Mouse (Mus musculus) liver, embryonic 13.5 days (tissue): ENCODE results near the gene Ciao2a. TPM values are rescaled to one million over a fixed set of nuclear protein-coding genes. Genes with fewer than 3 reads are reported as not detected.

Experiments used
- ATAC-seq: fragments of 200-750 bp; cut with Nextera tagmentation; 2 replicates; pipeline ENCODE4 v1.8.0; 2017; ENCODE audit warnings: low read depth, mild to moderate bottlenecking, moderate number of reproducible peaks, moderate library complexity
- DNase-seq: peaks from one replicate; pipeline ENCODE4 v3.0.0; 2022
- H3K27ac ChIP-seq: fragments of 300-500 bp; sonication (generic); 2 replicates; pipeline ENCODE4 v1.5.1; 2015; ENCODE audit warnings: moderate library complexity, mild to moderate bottlenecking, inconsistent platforms
- H3K27me3 ChIP-seq: fragments of 300-500 bp; sonication (generic); 2 replicates; pipeline ENCODE4 v1.6.1; 2015; ENCODE audit warnings: mild to moderate bottlenecking, inconsistent platforms
- H3K36me3 ChIP-seq: fragments of 300-500 bp; sonication (generic); 2 replicates; pipeline ENCODE4 v1.6.1; 2015; ENCODE audit warnings: mild to moderate bottlenecking, inconsistent platforms
- H3K4me1 ChIP-seq: fragments of 300-500 bp; sonication (generic); replicated peaks from 2 replicates; pipeline ENCODE4 v1.6.1; 2015; ENCODE audit warnings: inconsistent platforms
- H3K4me2 ChIP-seq: fragments of 300-500 bp; sonication (generic); 2 replicates; pipeline ENCODE4 v1.6.1; 2015; ENCODE audit warnings: inconsistent platforms, mild to moderate bottlenecking, moderate library complexity
- H3K4me3 ChIP-seq: fragments of 300-500 bp; sonication (generic); replicated peaks from 2 replicates; pipeline ENCODE4 v1.5.1; 2015; ENCODE audit warnings: mild to moderate bottlenecking, inconsistent platforms
- H3K9ac ChIP-seq: fragments of 300-500 bp; sonication (generic); 2 replicates; pipeline ENCODE4 v1.6.1; 2015; ENCODE audit warnings: mild to moderate bottlenecking, inconsistent platforms
- H3K9me3 ChIP-seq: fragments of 300-500 bp; sonication (generic); replicated peaks from 2 replicates; pipeline ENCODE4 v1.6.1; 2016; ENCODE audit warnings: inconsistent platforms
- WGBS: fragments of 180-500 bp; shearing (Covaris S2); methylation state at CpG from one replicate; pipeline ENCODE4 v1.1.7; 2015; ENCODE audit not compliant: insufficient replicate concordance; 5-methylcytosine and 5-hydroxymethylcytosine counted together
- polyA plus RNA-seq: library from polyadenylated mRNA; unstranded; fragments of >200 nt; fragmentation: Nextera tagmentation; extraction: Ambion mirVana; gene quantifications from 2 replicates; pipeline ENCODE4 v1.2.1, GENCODE M21; 2015

Ciao2a gene
- polyA plus RNA-seq, 1 experiment from 2014 or later: 196 TPM

- ATAC-seq: no peak
- no peak for DNase-seq
Measured at GRCm38 (mm10) chr9:66138193-66138592, 11.8 kb downstream of the Ciao2a start.

GRCm38 (mm10) chr9:66142265-66142664 lies 15.9 kb downstream of the Ciao2a start:
- Histone ChIP-seq H3K27me3 (no peaks in the 10 kb centered on the region), H3K36me3 (peaks cover 35% of the 10 kb centered on the region), H3K4me1 (no peaks in the 10 kb centered on the region), H3K9me3 (no peaks in the 10 kb centered on the region), H3K9ac (no peak overlapping the region), H3K4me3 (no peak overlapping the region), H3K4me2 (no peak overlapping the region), H3K27ac (no peak overlapping the region)
- DNase-seq: no peak
- 66% methylated on average over 1 of the region's 1 CpGs for WGBS
- no peak for ATAC-seq

More at GRCm38 (mm10) chr9:66138193-66138592, 11.8 kb downstream of the Ciao2a start:
- Histone ChIP-seq H3K36me3 (peaks cover 74% of the 10 kb centered on the region), H3K9ac (no peak overlapping the region), H3K27ac (no peak overlapping the region), H3K4me2 (no peak overlapping the region), H3K4me1 (no peaks in the 10 kb centered on the region), H3K4me3 (no peak overlapping the region), H3K27me3 (no peaks in the 10 kb centered on the region), H3K9me3 (no peaks in the 10 kb centered on the region)
- 88% methylated on average over 7 of the region's 7 CpGs for WGBS

DNA sequence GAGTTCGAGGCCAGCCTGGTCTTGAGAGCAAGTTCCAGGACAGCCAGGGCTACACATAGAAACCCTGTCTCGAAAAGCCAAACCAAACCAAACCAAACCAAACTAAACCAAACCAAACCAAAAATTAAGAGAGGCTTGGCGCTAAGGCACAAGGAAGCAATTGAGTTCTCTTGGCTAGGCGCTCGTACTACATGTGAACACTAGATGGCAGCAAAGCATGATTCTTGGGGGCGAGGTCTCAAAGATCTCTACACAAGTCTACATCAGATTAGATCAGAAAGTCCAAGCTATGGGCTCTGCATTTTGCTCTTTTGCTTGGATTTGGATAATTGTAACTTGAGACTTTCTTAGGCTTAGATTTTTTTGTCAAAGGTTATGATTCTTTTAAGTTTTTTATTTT lies 17.8 kb downstream of the Ciao2a start:
- Histone ChIP-seq H3K9ac (no peak overlapping the region), H3K4me3 (no peak overlapping the region), H3K36me3 (peaks cover 17% of the 10 kb centered on the region), H3K9me3 (no peaks in the 10 kb centered on the region), H3K27ac (no peak overlapping the region), H3K4me1 (no peaks in the 10 kb centered on the region), H3K27me3 (0 out of 2 replicates have a peak, but pooled peaks cover 4% of the 10 kb centered on the region), H3K4me2 (no peak overlapping the region)
- no peak for ATAC-seq
- WGBS: 4% methylated on average over 6 of the region's 6 CpGs
- DNase-seq: peak; percentile 40

GRCm38 (mm10) chr9:66146141-66146540 lies 19.7 kb downstream of the Ciao2a start:
- H3K4me3 ChIP-seq: no peak overlapping the region
- no peaks in the 10 kb centered on the region for H3K36me3 ChIP-seq
- ATAC-seq (no peak), DNase-seq (no peak)
- H3K9me3 ChIP-seq: no peaks in the 10 kb centered on the region
- no peaks in the 10 kb centered on the region for H3K4me1 ChIP-seq
- H3K9ac ChIP-seq: no peak overlapping the region
- 0 out of 2 replicates have a peak, but pooled peaks cover 4% of the 10 kb centered on the region for H3K27me3 ChIP-seq
- no peak overlapping the region for H3K4me2 ChIP-seq
- no peak overlapping the region for H3K27ac ChIP-seq

DNA sequence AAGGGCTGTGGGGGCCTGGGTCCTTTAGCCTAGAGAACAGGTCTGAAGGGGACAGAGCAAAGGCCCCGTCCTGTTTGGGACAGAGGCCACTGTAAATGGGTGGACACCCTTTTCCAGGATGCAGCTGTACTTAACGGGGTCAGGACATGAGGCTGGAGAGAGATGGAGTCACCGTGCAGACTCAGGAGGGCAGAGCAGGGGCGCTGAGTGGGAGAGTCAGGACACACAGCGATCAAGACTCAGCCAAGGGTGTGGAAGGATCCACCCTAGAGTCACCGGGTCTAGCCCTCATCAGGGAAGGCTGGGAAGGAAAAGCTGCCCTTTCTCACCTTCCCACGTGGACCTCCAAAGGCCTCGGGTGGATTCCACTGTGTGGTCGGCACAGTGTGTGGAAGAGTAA lies 25.6 kb downstream of the Ciao2a start:
- no peaks in the 10 kb centered on the region for H3K9me3 ChIP-seq
- H3K27ac ChIP-seq: no peak overlapping the region
- no peaks in the 10 kb centered on the region for H3K36me3 ChIP-seq
- ATAC-seq (no peak), DNase-seq (no peak)
- no peak overlapping the region for H3K9ac ChIP-seq
- no peaks in the 10 kb centered on the region for H3K4me1 ChIP-seq
- peaks cover 23% of the 10 kb centered on the region for H3K27me3 ChIP-seq
- WGBS: 51% methylated on average over 9 of the region's 9 CpGs
- H3K4me2 ChIP-seq: no peak overlapping the region
- H3K4me3 ChIP-seq: no peak overlapping the region

- Histone ChIP-seq H3K4me3 (no peak overlapping the region), H3K4me1 (peaks cover 9% of the 10 kb centered on the region), H3K36me3 (no peaks in the 10 kb centered on the region), H3K4me2 (no peak overlapping the region), H3K27ac (no peak overlapping the region), H3K9me3 (no peaks in the 10 kb centered on the region), H3K9ac (no peak overlapping the region), H3K27me3 (peaks cover 31% of the 10 kb centered on the region)
- WGBS: 69% methylated on average over 6 of the region's 6 CpGs
- ATAC-seq: no peak
- DNase-seq: no peak
Measured at GRCm38 (mm10) chr9:66153594-66153993, 27.2 kb downstream of the Ciao2a start.

DNA sequence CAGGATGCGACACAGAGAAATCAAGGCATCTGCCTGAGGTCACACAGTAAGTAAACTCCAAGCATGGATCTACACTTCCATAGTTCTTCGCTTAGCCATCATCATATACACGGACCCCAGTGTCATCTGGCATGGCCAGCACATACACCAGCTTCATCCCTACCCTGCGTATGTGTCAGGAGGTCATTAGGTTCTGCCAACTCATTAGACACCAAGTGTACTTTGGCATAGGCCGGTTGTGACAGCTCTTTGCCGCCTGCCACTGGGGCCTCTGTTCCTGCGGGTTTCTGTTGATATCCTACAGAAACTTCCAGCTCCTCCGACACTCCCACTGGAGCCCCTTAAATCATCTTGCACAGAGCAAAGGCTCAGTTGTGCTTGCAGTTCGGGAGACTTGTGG lies 27.6 kb downstream of the Ciao2a start:
- Histone ChIP-seq H3K36me3 (no peaks in the 10 kb centered on the region), H3K27me3 (peaks cover 28% of the 10 kb centered on the region)
- DNase-seq: no peak

DNA sequence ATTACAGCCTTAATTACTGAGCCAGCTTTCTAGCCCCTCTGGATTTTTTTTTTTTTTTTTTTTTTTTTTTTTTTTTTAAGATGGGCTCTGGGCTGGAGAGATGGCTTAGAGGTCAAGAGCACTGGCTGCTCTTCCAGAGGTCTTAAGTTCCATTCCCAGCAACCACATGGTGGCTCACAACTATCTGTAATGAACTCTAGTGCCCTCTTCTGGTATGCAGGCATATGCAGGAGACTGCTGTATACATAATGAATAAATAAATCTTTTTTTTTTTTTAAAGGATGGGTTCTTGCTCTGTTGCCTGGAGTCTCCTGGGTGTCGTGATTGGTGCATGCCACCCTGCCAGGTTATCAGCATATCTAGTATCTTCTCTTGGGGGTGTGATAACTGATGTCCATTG lies 29.1 kb downstream of the Ciao2a start:
- no peak overlapping the region for H3K4me2 ChIP-seq
- no peak overlapping the region for H3K4me3 ChIP-seq
- no peak overlapping the region for H3K9ac ChIP-seq
- no peak for DNase-seq
- no peak overlapping the region for H3K27ac ChIP-seq
- 45% methylated on average over 1 of the region's 1 CpGs for WGBS
- H3K4me1 ChIP-seq: peaks cover 26% of the 10 kb centered on the region
- no peak for ATAC-seq
- H3K36me3 ChIP-seq: no peaks in the 10 kb centered on the region
- no peaks in the 10 kb centered on the region for H3K9me3 ChIP-seq
- peaks cover 27% of the 10 kb centered on the region for H3K27me3 ChIP-seq

More for the DNA sequence above, 27.6 kb downstream of the Ciao2a start:
- Histone ChIP-seq H3K4me3 (no peak overlapping the region), H3K27ac (no peak overlapping the region), H3K4me2 (no peak overlapping the region), H3K4me1 (peaks cover 13% of the 10 kb centered on the region), H3K9ac (no peak overlapping the region), H3K9me3 (no peaks in the 10 kb centered on the region)
- 81% methylated on average over 9 of the region's 9 CpGs for WGBS
- no peak for ATAC-seq

DNA sequence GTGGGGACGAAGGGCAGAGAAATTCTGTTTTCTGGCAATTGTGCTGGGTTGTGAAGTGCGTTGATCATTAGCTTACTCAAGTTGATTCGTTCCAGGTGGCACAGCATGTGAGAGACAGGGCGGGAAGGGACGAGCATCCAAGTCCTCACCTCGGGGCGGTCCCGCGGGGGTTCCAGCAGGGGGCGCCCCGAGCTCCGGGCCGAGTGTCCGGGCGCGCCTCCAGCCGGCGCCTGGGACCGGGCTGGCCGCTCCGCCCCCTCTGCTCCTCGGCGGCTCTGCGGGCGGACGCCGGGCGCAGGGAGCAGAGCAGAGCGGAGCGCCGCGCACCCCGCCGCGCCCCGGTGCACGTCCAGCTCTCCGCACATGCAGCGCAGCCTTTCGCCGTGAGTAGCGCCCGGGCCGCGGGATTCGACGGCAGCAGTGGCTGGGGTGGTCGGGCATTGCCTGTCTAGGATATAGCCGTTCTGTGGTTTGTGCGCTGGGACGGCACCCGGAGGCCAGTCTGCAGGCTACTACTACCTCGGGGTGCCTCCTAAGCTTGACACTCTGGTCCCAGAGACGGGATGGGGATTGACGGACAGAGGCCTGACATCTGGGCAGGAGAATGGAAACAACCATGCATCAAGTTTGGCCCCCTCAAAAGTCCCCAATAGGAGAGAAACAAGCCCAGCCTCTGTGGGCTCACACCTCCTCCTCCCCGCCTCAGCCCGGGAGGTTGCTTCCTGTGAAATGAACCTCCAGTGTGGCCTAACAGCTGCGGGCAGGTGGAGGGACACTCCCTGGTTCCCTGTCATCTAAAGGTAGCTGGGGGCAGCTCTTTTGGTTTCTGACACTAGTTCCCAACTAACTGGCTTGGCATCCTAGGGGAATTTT lies 31.8 kb downstream of the Ciao2a start, which contains the start of gene Dapk2:
TSS of gene Dapk2 (plus strand) at position 266 of the 873 bp plus-strand sequence.
- H3K4me2 ChIP-seq: peak within 1 kb of the TSS; percentile 85
- peak; percentile 84 for DNase-seq
- peak within 1 kb of the TSS; percentile 73 for H3K4me3 ChIP-seq
- peak within 1 kb of the TSS; percentile 87 for H3K9ac ChIP-seq
- peak within 1 kb of the TSS; percentile 85 for H3K27ac ChIP-seq
- no peaks in the 10 kb centered on the region for H3K36me3 ChIP-seq
- under 1% methylated on average over 58 of the region's 58 CpGs for WGBS
- no peaks in the 10 kb centered on the region for H3K9me3 ChIP-seq
- peak; percentile 95 for ATAC-seq
- peaks cover 21% of the 10 kb centered on the region for H3K27me3 ChIP-seq
- H3K4me1 ChIP-seq: peaks cover 42% of the 10 kb centered on the region

- peaks cover 43% of the 10 kb centered on the region for H3K4me1 ChIP-seq
- H3K9ac ChIP-seq: peak overlapping the region; percentile 87
- H3K4me2 ChIP-seq: peak overlapping the region; percentile 85
- peak overlapping the region; percentile 85 for H3K27ac ChIP-seq
- H3K4me3 ChIP-seq: peak overlapping the region; percentile 73
- DNase-seq: peak; percentile 41
- ATAC-seq: peak; percentile 49
- 65% methylated on average over 6 of the region's 6 CpGs for WGBS
- peaks cover 21% of the 10 kb centered on the region for H3K27me3 ChIP-seq
- H3K36me3 ChIP-seq: no peaks in the 10 kb centered on the region
- 0 out of 2 replicates have a peak, but pooled peaks cover 2% of the 10 kb centered on the region for H3K9me3 ChIP-seq
Measured at GRCm38 (mm10) chr9:66158885-66159430, 32.5 kb downstream of the Ciao2a start.

GRCm38 (mm10) chr9:66160155-66160554 lies 33.7 kb downstream of the Ciao2a start:
- 0 out of 2 replicates have a peak, but pooled peaks cover 2% of the 10 kb centered on the region for H3K9me3 ChIP-seq
- no peak for DNase-seq
- peak overlapping the region; percentile 85; the same call in 1 of the 2 replicates for H3K4me2 ChIP-seq
- 88% methylated on average over 2 of the region's 2 CpGs for WGBS
- no peaks in the 10 kb centered on the region for H3K36me3 ChIP-seq
- H3K27ac ChIP-seq: no peak overlapping the region
- no peak for ATAC-seq
- peak overlapping the region; percentile 73 for H3K4me3 ChIP-seq
- peaks cover 21% of the 10 kb centered on the region for H3K27me3 ChIP-seq
- H3K4me1 ChIP-seq: peaks cover 44% of the 10 kb centered on the region
- H3K9ac ChIP-seq: no peak overlapping the region
